Mouse (Mus musculus) midbrain, embryonic 13.5 days (tissue): ENCODE data around the gene Syt12. TPM values are rescaled to one million over a fixed set of nuclear protein-coding genes. Genes with fewer than 3 reads are reported as not detected.
"Not testable (repeated sequence)": the region's sequence is repeated elsewhere in the genome, so short reads cannot be mapped to it uniquely, and the experiment has no call there.

ENCODE experiments used
- ATAC-seq: fragments of 200-750 bp; cut with Nextera tagmentation; 2 replicates; pipeline ENCODE4 v1.8.0; 2017; ENCODE audit warnings: mild to moderate bottlenecking, moderate TSS enrichment, moderate library complexity
- H3K27ac ChIP-seq: fragments of 300-500 bp; sonication (generic); 2 replicates; pipeline ENCODE4 v1.5.1; 2015; ENCODE audit warnings: inconsistent platforms, mild to moderate bottlenecking, moderate library complexity
- H3K27me3 ChIP-seq: fragments of 300-500 bp; sonication (generic); 2 replicates; pipeline ENCODE4 v1.6.1; 2015; ENCODE audit warnings: mild to moderate bottlenecking, inconsistent platforms
- H3K36me3 ChIP-seq: fragments of 300-500 bp; sonication (generic); 2 replicates; pipeline ENCODE4 v1.6.1; 2015; ENCODE audit warnings: mild to moderate bottlenecking, inconsistent platforms
- H3K4me1 ChIP-seq: fragments of 300-500 bp; sonication (generic); replicated peaks from 2 replicates; pipeline ENCODE4 v1.6.1; 2015; ENCODE audit warnings: inconsistent platforms
- H3K4me2 ChIP-seq: fragments of 300-500 bp; sonication (generic); replicated peaks from 2 replicates; pipeline ENCODE4 v1.6.1; 2015; ENCODE audit warnings: moderate library complexity, mild to moderate bottlenecking, inconsistent platforms
- H3K4me3 ChIP-seq: fragments of 300-500 bp; sonication (generic); replicated peaks from 2 replicates; pipeline ENCODE4 v1.5.1; 2015; ENCODE audit warnings: mild to moderate bottlenecking, inconsistent platforms
- H3K9ac ChIP-seq: fragments of 300-500 bp; sonication (generic); replicated peaks from 2 replicates; pipeline ENCODE4 v1.6.1; 2015; ENCODE audit warnings: mild to moderate bottlenecking, inconsistent platforms
- H3K9me3 ChIP-seq: fragments of 300-500 bp; sonication (generic); 2 replicates; pipeline ENCODE4 v1.6.1; 2016; ENCODE audit warnings: mild to moderate bottlenecking, inconsistent platforms
- WGBS: fragments of 180-500 bp; shearing (Covaris S2); methylation state at CpG from one replicate; pipeline ENCODE4 v1.1.7; 2015; 5-methylcytosine and 5-hydroxymethylcytosine counted together
- polyA plus RNA-seq: library from polyadenylated mRNA; unstranded; fragments of >200 nt; fragmentation: Nextera tagmentation; extraction: Ambion mirVana; gene quantifications from 2 replicates; pipeline ENCODE4 v1.2.1, GENCODE M21; 2015

Syt12 gene
- polyA plus RNA-seq, 1 experiment from 2014 or later: 1.7 TPM

DNA sequence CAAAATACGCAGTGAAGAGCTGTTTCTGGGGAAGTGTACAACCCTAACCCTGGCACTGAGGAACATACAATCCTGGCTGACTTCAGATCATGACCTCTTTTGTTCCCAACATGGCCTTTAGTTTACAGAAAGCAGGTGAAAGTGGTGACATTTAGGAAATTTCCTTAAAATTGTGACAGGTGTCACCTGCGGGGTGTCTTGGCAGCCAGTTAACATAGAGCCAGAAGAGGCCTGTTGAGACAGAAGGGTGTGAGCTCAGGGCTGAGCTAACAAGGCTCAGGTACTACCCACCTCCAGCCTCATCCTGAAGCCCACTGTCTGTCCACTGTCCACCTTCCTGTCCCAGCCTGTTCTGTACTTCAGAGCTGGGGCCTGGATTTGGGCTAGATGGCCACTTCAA lies 2.8 kb upstream of the Syt12 start:
- peaks cover 12% of the 10 kb centered on the region for H3K4me1 ChIP-seq
- H3K9ac ChIP-seq: no peak overlapping the region
- H3K27ac ChIP-seq: no peak overlapping the region
- no peak overlapping the region for H3K4me2 ChIP-seq
- H3K27me3 ChIP-seq: peaks cover 38% of the 10 kb centered on the region
- no peaks in the 10 kb centered on the region for H3K36me3 ChIP-seq
- no peak for ATAC-seq
- H3K9me3 ChIP-seq: no peaks in the 10 kb centered on the region
- WGBS: 88% methylated on average over 2 of the region's 2 CpGs
- no peak overlapping the region for H3K4me3 ChIP-seq

DNA sequence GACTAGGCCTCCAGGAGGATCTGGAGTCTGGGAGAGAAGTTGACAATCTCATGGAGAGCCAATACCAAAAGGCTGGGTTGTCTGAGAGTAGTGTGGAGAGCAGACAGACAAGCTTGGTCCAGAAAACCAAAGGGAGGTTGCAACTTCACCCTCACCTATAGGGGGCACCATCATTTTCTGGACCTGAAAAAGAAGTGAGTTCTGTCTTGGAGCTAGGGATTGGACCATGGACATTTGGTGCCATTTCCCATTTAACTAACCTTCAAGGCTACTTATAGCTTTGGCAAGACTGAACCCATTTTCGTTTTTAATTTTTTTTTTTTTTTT lies 906 bp upstream of the Syt12 start:
- Histone ChIP-seq H3K9me3 (no peaks in the 10 kb centered on the region), H3K36me3 (no peaks in the 10 kb centered on the region), H3K27ac (no peak overlapping the region), H3K9ac (no peak overlapping the region), H3K4me2 (no peak overlapping the region), H3K4me3 (no peak overlapping the region), H3K27me3 (peaks cover 46% of the 10 kb centered on the region), H3K4me1 (peaks cover 12% of the 10 kb centered on the region)
- ATAC-seq: no peak
- 30% methylated on average over 1 of the region's 1 CpGs for WGBS

DNA sequence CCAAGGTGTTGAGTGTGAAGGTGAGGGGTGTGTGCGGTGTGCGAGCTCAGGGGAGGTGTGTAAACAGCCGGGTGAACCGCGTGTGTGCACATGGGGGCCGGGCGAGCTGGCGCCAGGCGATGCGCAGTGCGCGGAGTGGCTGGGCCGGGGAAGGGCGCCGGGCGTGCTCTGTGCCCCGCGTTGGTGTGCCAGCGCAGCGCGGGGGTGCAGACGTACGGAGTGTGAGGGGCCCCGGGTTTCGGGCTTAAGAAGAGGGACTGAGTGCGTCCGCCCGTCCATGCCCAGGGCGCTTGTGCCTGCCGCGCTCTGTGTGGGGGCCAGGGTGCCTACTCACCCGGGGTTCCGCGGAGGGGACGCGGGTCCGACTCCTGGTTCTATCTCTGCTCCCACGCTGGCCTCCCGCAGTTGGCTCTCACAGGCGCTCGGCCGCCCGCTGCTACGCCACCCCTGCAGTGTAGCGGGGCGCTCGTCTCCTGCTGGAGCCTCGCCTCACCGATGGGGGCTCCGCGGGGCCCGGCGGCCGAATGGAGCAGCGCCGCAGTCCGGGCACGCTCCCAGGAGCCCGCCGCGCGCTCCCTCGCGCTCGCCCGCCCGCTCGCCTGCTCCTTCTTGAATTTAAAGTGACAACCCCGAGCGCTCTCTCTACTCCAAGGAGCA lies 518 bp downstream of the Syt12 start:
- peaks cover 46% of the 10 kb centered on the region for H3K27me3 ChIP-seq
- H3K27ac ChIP-seq: no peak overlapping the region
- ATAC-seq: peak; percentile 78
- H3K4me3 ChIP-seq: peak overlapping the region; percentile 54
- peak overlapping the region; percentile 91 for H3K4me2 ChIP-seq
- H3K36me3 ChIP-seq: no peaks in the 10 kb centered on the region
- H3K4me1 ChIP-seq: peaks cover 12% of the 10 kb centered on the region
- no peaks in the 10 kb centered on the region for H3K9me3 ChIP-seq
- WGBS: under 1% methylated on average over 70 of the region's 70 CpGs
- H3K9ac ChIP-seq: peak overlapping the region; percentile 56

GRCm38 (mm10) chr19:4475224-4475925 lies 1.9 kb downstream of the Syt12 start:
- no peak overlapping the region for H3K4me2 ChIP-seq
- ATAC-seq: no peak
- no peak overlapping the region for H3K4me3 ChIP-seq
- H3K9ac ChIP-seq: no peak overlapping the region
- peaks cover 12% of the 10 kb centered on the region for H3K4me1 ChIP-seq
- H3K27ac ChIP-seq: no peak overlapping the region
- no peaks in the 10 kb centered on the region for H3K9me3 ChIP-seq
- no peaks in the 10 kb centered on the region for H3K36me3 ChIP-seq
- WGBS: 72% methylated on average over 11 of the region's 11 CpGs
- peaks cover 46% of the 10 kb centered on the region for H3K27me3 ChIP-seq

DNA sequence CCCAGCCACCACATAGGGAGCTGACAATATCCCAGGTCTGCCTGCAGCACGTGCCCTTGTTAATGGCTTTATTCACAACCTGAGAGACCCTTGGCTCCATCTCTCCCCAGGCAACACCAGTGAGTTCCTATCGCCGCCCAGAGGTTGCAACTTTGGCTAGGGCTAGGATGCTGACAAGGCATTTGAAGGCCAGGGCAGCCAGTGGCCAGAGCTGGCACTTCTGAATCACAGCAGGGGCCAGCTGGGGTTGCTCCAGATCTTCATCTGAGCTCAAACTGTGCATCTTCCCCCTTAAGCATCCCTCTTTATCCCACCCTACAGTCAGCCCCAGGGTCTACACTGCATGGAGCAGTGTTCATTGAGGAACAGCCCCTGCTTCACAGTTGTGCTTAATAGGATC lies 2.5 kb downstream of the Syt12 start:
- Histone ChIP-seq H3K9ac (no peak overlapping the region), H3K4me2 (no peak overlapping the region), H3K9me3 (no peaks in the 10 kb centered on the region), H3K36me3 (no peaks in the 10 kb centered on the region), H3K27me3 (peaks cover 46% of the 10 kb centered on the region), H3K4me3 (no peak overlapping the region), H3K27ac (no peak overlapping the region), H3K4me1 (peaks cover 12% of the 10 kb centered on the region)
- 63% methylated on average over 3 of the region's 3 CpGs for WGBS
- no peak for ATAC-seq

DNA sequence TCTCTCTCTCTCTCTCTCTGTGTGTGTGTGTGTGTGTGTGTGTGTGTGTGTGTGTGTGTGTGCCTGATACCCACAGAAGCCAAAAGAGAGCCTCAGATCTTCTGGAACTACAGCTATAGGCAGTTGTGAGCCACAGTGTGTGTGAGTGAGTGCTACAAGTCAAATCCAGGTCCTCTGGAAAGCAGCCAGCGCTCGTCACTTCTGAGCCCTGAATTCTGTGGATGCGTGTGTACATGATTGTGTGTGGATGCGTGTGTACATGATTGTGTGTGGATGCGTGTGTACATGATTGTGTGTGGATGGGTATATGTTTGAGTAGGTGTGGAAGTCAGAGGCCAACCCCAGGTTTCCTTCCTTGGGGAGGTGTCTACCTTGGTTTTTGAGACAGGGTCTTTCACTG lies 3.7 kb downstream of the Syt12 start:
- no peak overlapping the region for H3K4me3 ChIP-seq
- no peak for ATAC-seq
- no peak overlapping the region for H3K9ac ChIP-seq
- 90% methylated on average over 5 of the region's 5 CpGs for WGBS
- no peaks in the 10 kb centered on the region for H3K36me3 ChIP-seq
- H3K9me3 ChIP-seq: no peaks in the 10 kb centered on the region
- H3K27me3 ChIP-seq: peaks cover 38% of the 10 kb centered on the region
- peaks cover 12% of the 10 kb centered on the region for H3K4me1 ChIP-seq
- no peak overlapping the region for H3K27ac ChIP-seq
- no peak overlapping the region for H3K4me2 ChIP-seq

DNA sequence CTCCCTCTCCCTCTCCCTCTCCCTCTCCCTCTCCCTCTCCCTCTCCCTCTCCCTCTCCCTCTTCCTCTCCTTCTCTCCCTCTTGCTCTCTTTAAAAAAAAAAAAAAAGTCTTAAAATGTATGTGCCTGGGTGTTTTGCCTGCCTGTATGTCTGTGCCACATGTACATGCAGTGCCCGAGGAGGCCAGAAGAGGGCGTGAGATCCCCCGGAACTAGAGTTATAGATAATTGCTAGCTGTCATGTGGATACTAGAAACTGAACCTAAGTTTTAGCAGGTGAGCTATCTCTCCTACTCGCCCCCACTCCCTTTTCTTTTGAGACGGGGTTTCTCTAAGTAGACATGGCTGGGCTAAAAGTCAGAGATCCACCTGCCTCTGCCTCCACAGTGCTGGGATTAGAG lies 8.9 kb downstream of the Syt12 start:
- WGBS: 42% methylated on average over 5 of the region's 5 CpGs
- no peak for ATAC-seq

DNA sequence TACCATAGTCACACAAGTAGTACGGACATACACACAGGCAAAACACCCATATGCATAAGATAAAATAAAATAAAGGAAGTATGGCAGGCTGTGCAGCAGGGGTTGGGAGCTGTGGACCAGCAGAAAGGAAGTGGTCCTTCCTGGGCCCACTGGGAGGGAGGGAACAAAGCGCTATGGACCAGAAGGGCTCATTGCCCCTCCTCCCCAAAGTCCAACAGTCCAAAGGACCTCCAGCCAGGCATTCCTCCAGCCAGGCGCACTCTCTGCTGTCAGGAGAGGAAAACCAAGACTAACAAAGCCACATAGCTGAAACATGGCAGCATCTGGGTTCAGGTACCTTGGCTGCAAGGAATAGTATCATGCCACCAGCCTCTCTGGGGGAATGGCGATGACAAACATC lies 12.6 kb downstream of the Syt12 start:
- WGBS: 86% methylated on average over 4 of the region's 4 CpGs
- Histone ChIP-seq H3K4me3 (no peak overlapping the region), H3K27ac (no peak overlapping the region)

More for the DNA sequence above, 8.9 kb downstream of the Syt12 start:
- Histone ChIP-seq H3K27me3 (no peaks in the 10 kb centered on the region), H3K4me2 (no peak overlapping the region), H3K4me3 (no peak overlapping the region), H3K4me1 (no peaks in the 10 kb centered on the region), H3K9me3 (no peaks in the 10 kb centered on the region), H3K9ac (no peak overlapping the region), H3K27ac (no peak overlapping the region), H3K36me3 (no peaks in the 10 kb centered on the region)

GRCm38 (mm10) chr19:4461981-4462380 lies 15.3 kb downstream of the Syt12 start:
- Histone ChIP-seq H3K27ac (no peak overlapping the region), H3K27me3 (no peaks in the 10 kb centered on the region), H3K9me3 (no peaks in the 10 kb centered on the region), H3K4me2 (no peak overlapping the region), H3K9ac (no peak overlapping the region), H3K4me3 (no peak overlapping the region), H3K4me1 (no peaks in the 10 kb centered on the region), H3K36me3 (no peaks in the 10 kb centered on the region)
- no peak for ATAC-seq
- WGBS: 91% methylated on average over 8 of the region's 8 CpGs

More for the DNA sequence above, 12.6 kb downstream of the Syt12 start:
- no peak overlapping the region for H3K4me2 ChIP-seq
- no peaks in the 10 kb centered on the region for H3K9me3 ChIP-seq
- no peak overlapping the region for H3K9ac ChIP-seq
- H3K27me3 ChIP-seq: no peaks in the 10 kb centered on the region
- no peaks in the 10 kb centered on the region for H3K36me3 ChIP-seq
- ATAC-seq: no peak
- no peaks in the 10 kb centered on the region for H3K4me1 ChIP-seq

- 13% methylated on average over 11 of the region's 11 CpGs for WGBS
- H3K36me3 ChIP-seq: no peaks in the 10 kb centered on the region
- peaks cover 9% of the 10 kb centered on the region; the same call in 1 of the 2 replicates for H3K4me1 ChIP-seq
- no peak overlapping the region for H3K4me3 ChIP-seq
- H3K27ac ChIP-seq: no peak overlapping the region
- H3K4me2 ChIP-seq: no peak overlapping the region
- no peak for ATAC-seq
- no peak overlapping the region for H3K9ac ChIP-seq
- no peaks in the 10 kb centered on the region for H3K9me3 ChIP-seq
- no peaks in the 10 kb centered on the region for H3K27me3 ChIP-seq
Observed at GRCm38 (mm10) chr19:4456227-4456626, 21.0 kb downstream of the Syt12 start.

GRCm38 (mm10) chr19:4455071-4455800 lies 22.0 kb downstream of the Syt12 start:
- Histone ChIP-seq H3K27me3 (no peaks in the 10 kb centered on the region), H3K4me3 (no peak overlapping the region), H3K27ac (no peak overlapping the region), H3K4me1 (peaks cover 9% of the 10 kb centered on the region; the same call in 1 of the 2 replicates), H3K9me3 (no peaks in the 10 kb centered on the region), H3K4me2 (no peak overlapping the region), H3K36me3 (no peaks in the 10 kb centered on the region), H3K9ac (no peak overlapping the region)
- WGBS: 83% methylated on average over 15 of the region's 15 CpGs
- ATAC-seq: no peak

DNA sequence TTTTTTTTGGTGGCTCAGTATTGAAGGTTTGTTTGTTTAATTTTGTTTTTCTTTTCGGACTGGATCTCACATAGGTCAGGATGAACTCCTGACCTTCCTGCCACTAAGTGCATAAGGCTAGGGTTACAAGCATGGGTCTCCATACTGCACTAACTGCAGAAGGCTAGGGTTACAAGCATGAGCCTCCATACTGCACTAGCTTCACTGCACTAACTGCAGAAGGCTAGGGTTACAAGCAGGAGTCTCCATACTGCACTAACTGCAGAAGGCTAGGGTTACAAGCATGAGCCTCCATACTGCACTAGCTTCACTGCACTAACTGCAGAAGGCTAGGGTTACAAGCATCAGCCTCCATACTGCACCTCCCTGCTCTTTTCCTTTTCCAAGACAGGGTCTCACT lies 23.2 kb downstream of the Syt12 start:
- not testable (repeated sequence) for H3K4me3 ChIP-seq, H3K4me1 ChIP-seq, H3K9me3 ChIP-seq, H3K27ac ChIP-seq, H3K9ac ChIP-seq, ATAC-seq, H3K27me3 ChIP-seq, H3K36me3 ChIP-seq, H3K4me2 ChIP-seq
- 83% methylated on average over 1 of the region's 1 CpGs for WGBS
